Mouse (Mus musculus) MEL (cell line): Measurements from ENCODE around the gene Naa11. TPM values are rescaled to one million over a fixed set of nuclear protein-coding genes. Genes with fewer than 3 reads are reported as not detected.

Experiments used
- DNase-seq: peaks from one replicate; pipeline ENCODE4 v3.0.0; 2011; ENCODE audit warnings: low read depth, low spot score
- H3K27ac ChIP-seq: 2 replicates; pipeline ENCODE4 v1.5.1; 2012; ENCODE audit warnings: low read depth, mild to moderate bottlenecking, control low read depth, low read length, moderate library complexity; ENCODE audit not compliant: control insufficient read depth
- H3K27me3 ChIP-seq, 2 experiments: fragments of 150-350 bp in 1 of 2; sonication (generic) in 1 of 2; 2 replicates each; pipeline ENCODE4 v1.6.1; 2012; ENCODE audit warnings: low read length in 2 of 2, mild to moderate bottlenecking in 2 of 2, improper control_type of control experiment in 1 of 2, moderate library complexity in 1 of 2; ENCODE audit not compliant: insufficient read depth in 2 of 2, control insufficient read depth in 1 of 2
- H3K36me3 ChIP-seq, 2 experiments: 2 replicates each; pipeline ENCODE4 v1.6.1; 2012 to 2014; ENCODE audit warnings: low read length in 2 of 2, improper control_type of control experiment in 1 of 2, inconsistent platforms in 1 of 2, mild to moderate bottlenecking in 1 of 2; ENCODE audit not compliant: insufficient read depth in 2 of 2, control insufficient read depth in 1 of 2
- H3K4me1 ChIP-seq, 2 experiments: fragments of 150-350 bp in 1 of 2; sonication (generic) in 1 of 2; 2 replicates each; pipeline ENCODE4 v1.6.1; 2012; ENCODE audit warnings: low read length in 2 of 2, improper control_type of control experiment in 1 of 2, mild to moderate bottlenecking in 1 of 2; ENCODE audit not compliant: insufficient read depth in 2 of 2, control insufficient read depth in 1 of 2
- H3K4me3 ChIP-seq, 2 experiments: fragments of 150-350 bp in 1 of 2; sonication (generic) in 1 of 2; 2 replicates each; pipeline ENCODE4 v1.5.1; 2012; ENCODE audit warnings: low read depth in 2 of 2, low read length in 2 of 2, mild to moderate bottlenecking in 2 of 2, moderate library complexity in 2 of 2, control low read depth in 1 of 2, improper control_type of control experiment in 1 of 2; ENCODE audit not compliant: control insufficient read depth in 1 of 2, insufficient read depth in 1 of 2
- H3K79me2 ChIP-seq: 2 replicates; pipeline ENCODE4 v1.6.1; 2012; ENCODE audit warnings: mild to moderate bottlenecking, low read length, moderate library complexity; ENCODE audit not compliant: control insufficient read depth, poor library complexity, insufficient read depth
- H3K9ac ChIP-seq: 2 replicates; pipeline ENCODE4 v1.6.1; 2012; ENCODE audit warnings: low read depth, mild to moderate bottlenecking, control low read depth, low read length, moderate library complexity; ENCODE audit not compliant: control insufficient read depth, poor library complexity, severe bottlenecking
- H3K9me3 ChIP-seq: fragments of 150-350 bp; sonication (generic); replicated peaks from 2 replicates; pipeline ENCODE4 v1.6.1; 2012; ENCODE audit warnings: mild to moderate bottlenecking, low read length, improper control_type of control experiment, moderate library complexity; ENCODE audit not compliant: insufficient read depth
- BHLHE40 ChIP-seq: IDR thresholded peaks from 2 replicates; pipeline ENCODE4 v1.6.1; 2012; ENCODE audit warnings: low read depth, mild to moderate bottlenecking, inconsistent platforms, low read length, improper control_type of control experiment, borderline replicate concordance
- CTCF ChIP-seq, 3 experiments: IDR thresholded peaks in 2 of 3; conservative IDR thresholded peaks in 1 of 3; 2 replicates each; pipeline ENCODE4 v1.5.1; 2011 to 2012; ENCODE audit warnings: low read length in 3 of 3, low read depth in 2 of 3, mild to moderate bottlenecking in 2 of 3, improper control_type of control experiment in 1 of 3, inconsistent platforms in 1 of 3, mixed read lengths in 1 of 3, moderate library complexity in 1 of 3; ENCODE audit not compliant: control insufficient read depth in 1 of 3, insufficient read depth in 1 of 3, poor library complexity in 1 of 3, severe bottlenecking in 1 of 3
- E2F4 ChIP-seq: IDR thresholded peaks from 2 replicates; pipeline ENCODE4 v1.6.1; 2011; ENCODE audit warnings: low read depth, low read length, improper control_type of control experiment, borderline replicate concordance
- ELF1 ChIP-seq: IDR thresholded peaks from 2 replicates; pipeline ENCODE4 v1.6.1; 2014; ENCODE audit warnings: low read depth, mild to moderate bottlenecking, inconsistent platforms, low read length, improper control_type of control experiment, moderate library complexity
- EP300 ChIP-seq, 2 experiments: IDR thresholded peaks; 2 replicates each; pipeline ENCODE4 v1.6.1; 2011; ENCODE audit warnings: improper control_type of control experiment in 2 of 2, low read length in 2 of 2, low read depth in 1 of 2, mild to moderate bottlenecking in 1 of 2
- KAT2A ChIP-seq: conservative IDR thresholded peaks from 2 replicates; pipeline ENCODE4 v1.6.1; 2012; ENCODE audit warnings: low read depth, low read length, improper control_type of control experiment, inconsistent platforms
- MAFK ChIP-seq: IDR thresholded peaks from 2 replicates; pipeline ENCODE4 v1.6.1; 2011; ENCODE audit warnings: low read depth, mild to moderate bottlenecking, low read length, improper control_type of control experiment, borderline replicate concordance
- MXI1 ChIP-seq: IDR thresholded peaks from 2 replicates; pipeline ENCODE4 v1.6.1; 2011; ENCODE audit warnings: mild to moderate bottlenecking, low read depth, low read length, improper control_type of control experiment
- MYC ChIP-seq: IDR thresholded peaks from 2 replicates; pipeline ENCODE4 v1.6.1; 2011; ENCODE audit warnings: low read depth, mild to moderate bottlenecking, low read length, improper control_type of control experiment, moderate library complexity
- NRF1 ChIP-seq: IDR thresholded peaks from 2 replicates; pipeline ENCODE4 v1.6.1; 2014; ENCODE audit warnings: low read depth, mild to moderate bottlenecking, inconsistent platforms, low read length, improper control_type of control experiment, moderate library complexity; ENCODE audit not compliant: poor library complexity, insufficient read depth, severe bottlenecking
- POLR2A ChIP-seq, 2 experiments: IDR thresholded peaks; 2 replicates each; pipeline ENCODE4 v1.6.1; 2011 to 2012; ENCODE audit warnings: low read length in 2 of 2, mild to moderate bottlenecking in 2 of 2, control low read depth in 1 of 2, improper control_type of control experiment in 1 of 2, low read depth in 1 of 2, moderate library complexity in 1 of 2; ENCODE audit not compliant: control insufficient read depth in 1 of 2, insufficient read depth in 1 of 2, poor library complexity in 1 of 2
- POLR2AphosphoS2 ChIP-seq: IDR thresholded peaks from 2 replicates; pipeline ENCODE4 v1.6.1; 2011; ENCODE audit warnings: low read length, improper control_type of control experiment
- POLR2AphosphoS5 ChIP-seq: IDR thresholded peaks from 2 replicates; pipeline ENCODE4 v1.6.1; 2012; ENCODE audit warnings: low read depth, borderline replicate concordance, mild to moderate bottlenecking, inconsistent platforms, low read length, moderate library complexity, mixed read lengths
- TAL1 ChIP-seq: IDR thresholded peaks from 2 replicates; pipeline ENCODE4 v1.6.1; 2012; ENCODE audit warnings: mild to moderate bottlenecking, inconsistent platforms, low read length, moderate library complexity, mixed read lengths
- TBP ChIP-seq: IDR thresholded peaks from 2 replicates; pipeline ENCODE4 v1.8.0; 2011; ENCODE audit warnings: low read depth, low read length, improper control_type of control experiment
- TCF12 ChIP-seq: IDR thresholded peaks from 2 replicates; pipeline ENCODE4 v1.6.1; 2014; ENCODE audit warnings: low read depth, mild to moderate bottlenecking, inconsistent platforms, low read length, improper control_type of control experiment, moderate library complexity
- UBTF ChIP-seq: IDR thresholded peaks from 2 replicates; pipeline ENCODE4 v1.6.1; 2012; ENCODE audit warnings: low read depth, mild to moderate bottlenecking, inconsistent platforms, low read length, improper control_type of control experiment, moderate library complexity, borderline replicate concordance; ENCODE audit not compliant: insufficient read depth
- USF2 ChIP-seq, 2 experiments: IDR thresholded peaks; 2 replicates each; pipeline ENCODE4 v1.6.1; 2011 to 2012; ENCODE audit warnings: improper control_type of control experiment in 2 of 2, low read length in 2 of 2, borderline replicate concordance in 1 of 2, inconsistent platforms in 1 of 2, low read depth in 1 of 2, mild to moderate bottlenecking in 1 of 2; ENCODE audit not compliant: insufficient read depth in 1 of 2
- ZC3H11A ChIP-seq: IDR thresholded peaks from 2 replicates; pipeline ENCODE4 v1.6.1; 2012; ENCODE audit warnings: low read depth, mild to moderate bottlenecking, inconsistent platforms, low read length, improper control_type of control experiment
- ZKSCAN1 ChIP-seq: IDR thresholded peaks from 2 replicates; pipeline ENCODE4 v1.6.1; 2012; ENCODE audit warnings: low read depth, mild to moderate bottlenecking, inconsistent platforms, low read length, improper control_type of control experiment, moderate library complexity
- polyA plus RNA-seq, 2 experiments: library from polyadenylated mRNA; stranded (reverse) in 1 of 2; unstranded in 1 of 2; fragments of >175 nt in 1 of 2; fragments of >200 nt in 1 of 2; gene quantifications; 2 replicates each; pipeline versions ENCODE4 v1.2.1 to v1.2.4; 2012; ENCODE audit warnings: low replicate concordance in 2 of 2, low read depth in 1 of 2; ENCODE audit not compliant: insufficient read length in 2 of 2, insufficient read depth in 1 of 2, missing spikeins in 1 of 2
- total RNA-seq: library from RNA; depleted of rRNA; stranded (reverse); fragments of 300-350 nt; gene quantifications from 2 replicates; pipeline ENCODE4 v1.2.3, GENCODE M21; 2012; rRNA removed

The Naa11 gene
- total and polyA plus RNA-seq, 3 experiments, result not detected

DNA sequence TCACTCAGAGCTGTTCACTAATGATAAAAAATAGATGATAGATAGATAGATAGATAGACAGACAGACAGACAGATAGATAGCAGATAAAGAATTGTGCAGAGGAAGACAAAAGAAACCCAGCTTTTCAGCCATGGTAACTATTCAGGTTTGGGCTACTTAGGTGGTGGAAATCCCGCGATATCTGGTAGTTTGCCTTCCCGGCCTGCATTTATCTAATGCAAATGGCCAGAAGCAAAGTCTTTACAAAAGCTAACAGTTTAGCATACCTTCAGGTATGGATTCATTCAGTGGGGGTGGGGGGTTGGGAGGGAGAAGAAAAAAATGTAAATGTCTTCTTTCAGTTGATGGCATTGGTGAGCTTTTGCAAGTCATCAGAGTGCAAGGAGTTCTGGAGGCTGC, 48.0 kb downstream of the Naa11 start:
- H3K4me3 ChIP-seq, result no peak overlapping the region
- H3K27me3 ChIP-seq, result no peaks in the 10 kb centered on the region
- H3K4me1 ChIP-seq, result no peaks in the 10 kb centered on the region
- H3K9ac ChIP-seq, result no peak overlapping the region
- no peaks in the 10 kb centered on the region for H3K36me3 ChIP-seq
- no peaks in the 10 kb centered on the region for H3K9me3 ChIP-seq
- H3K27ac ChIP-seq, result no peak overlapping the region
- no peaks in the 10 kb centered on the region for H3K79me2 ChIP-seq
- no peak for TF ChIP-seq ELF1
- no peak for TF ChIP-seq MYC
- no peak for TF ChIP-seq ZC3H11A
- TF ChIP-seq POLR2A (IDR thresholded peaks at IDR 0.05; ENCODE audit: control insufficient read depth in 1 of 2, insufficient read depth in 1 of 2, low read depth in 1 of 2, low read length in 2 of 2, poor library complexity in 1 of 2), result no peak
- no peak for TF ChIP-seq TAL1
- TF ChIP-seq E2F4, result no peak
- TF ChIP-seq, all 39 proteins: peak for 0
- DNase-seq, result no peak

GRCm38 (mm10) chr5:97334794-97335193, 57.4 kb downstream of the Naa11 start:
- no peak overlapping the region for H3K27ac ChIP-seq
- no peak overlapping the region for H3K4me3 ChIP-seq
- no peaks in the 10 kb centered on the region for H3K79me2 ChIP-seq
- H3K9ac ChIP-seq, result no peak overlapping the region
- TF ChIP-seq POLR2A (IDR thresholded peaks at IDR 0.05; ENCODE audit: control insufficient read depth in 1 of 2, insufficient read depth in 1 of 2, low read depth in 1 of 2, low read length in 2 of 2, poor library complexity in 1 of 2) (no peak), ZC3H11A (no peak), TCF12 (no peak), UBTF (no peak), ZKSCAN1 (no peak), KAT2A (no peak), EP300 (IDR thresholded peaks at IDR 0.05; ENCODE audit: low read depth in 1 of 2, low read length in 2 of 2) (no peak), USF2 (IDR thresholded peaks at IDR 0.05; ENCODE audit: borderline replicate concordance in 1 of 2, insufficient read depth in 1 of 2, low read depth in 1 of 2, low read length in 2 of 2) (no peak), POLR2AphosphoS2 (no peak), TBP (no peak), MXI1 (no peak), BHLHE40 (no peak), MAFK (no peak), ELF1 (no peak), CTCF (IDR thresholded peaks at IDR 0.05 in 2 of 3, conservative IDR thresholded peaks at IDR 0.05 in 1 of 3; ENCODE audit: control insufficient read depth in 1 of 3, insufficient read depth in 1 of 3, low read depth in 2 of 3, low read length in 3 of 3, poor library complexity in 1 of 3, severe bottlenecking in 1 of 3) (no peak), NRF1 (no peak), TAL1 (no peak), POLR2AphosphoS5 (no peak)
- H3K36me3 ChIP-seq, result no peaks in the 10 kb centered on the region
- no peaks in the 10 kb centered on the region for H3K9me3 ChIP-seq
- no peaks in the 10 kb centered on the region for H3K27me3 ChIP-seq
- DNase-seq, result no peak
- no peaks in the 10 kb centered on the region for H3K4me1 ChIP-seq

Other genes with a start within 250 kb of the Naa11 start
- not detected in 2 replicates for gene Gk2, start 64.6 kb upstream of the Naa11 start, total RNA-seq
- not detected for gene Gk2, start 64.6 kb upstream of the Naa11 start, polyA plus RNA-seq